Mouse (Mus musculus) embryonic facial prominence, embryonic 14.5 days (tissue): ENCODE measurements around the gene Inpp4b. TPM values are rescaled to one million over a fixed set of nuclear protein-coding genes. Genes with fewer than 3 reads are reported as not detected.
A peak's percentile ranks its signal among the peaks of the same experiment; 100 is the strongest.

ENCODE experiments used
- ATAC-seq: fragments of 200-750 bp; cut with Nextera tagmentation; 2 replicates; pipeline ENCODE4 v1.8.0; 2017; ENCODE audit warnings: low read depth, moderate number of reproducible peaks, moderate TSS enrichment
- DNase-seq: peaks from one replicate; pipeline ENCODE4 v3.0.0-alpha.2; 2015; ENCODE audit warnings: low spot score
- H3K27ac ChIP-seq: fragments of 300-500 bp; sonication (generic); replicated peaks from 2 replicates; pipeline ENCODE4 v1.5.1; 2014; ENCODE audit warnings: low read depth, mild to moderate bottlenecking, low read length, moderate library complexity
- H3K27me3 ChIP-seq: fragments of 300-500 bp; sonication (generic); replicated peaks from 2 replicates; pipeline ENCODE4 v1.6.1; 2014; ENCODE audit warnings: low read length; ENCODE audit not compliant: control insufficient read depth, insufficient read depth
- H3K36me3 ChIP-seq: fragments of 300-500 bp; sonication (generic); 2 replicates; pipeline ENCODE4 v1.6.1; 2014; ENCODE audit warnings: low read length, mixed read lengths; ENCODE audit not compliant: control insufficient read depth, insufficient read depth
- H3K4me1 ChIP-seq: fragments of 300-500 bp; sonication (generic); 2 replicates; pipeline ENCODE4 v1.6.1; 2014; ENCODE audit warnings: antibody characterized with exemption, low read length; ENCODE audit not compliant: control insufficient read depth, insufficient read depth
- H3K4me2 ChIP-seq: fragments of 300-500 bp; sonication (generic); 2 replicates; pipeline ENCODE4 v1.6.1; 2014; ENCODE audit warnings: low read depth, mild to moderate bottlenecking, low read length, moderate library complexity, mixed read lengths
- H3K4me3 ChIP-seq: fragments of 300-500 bp; sonication (generic); 2 replicates; pipeline ENCODE4 v1.5.1; 2014; ENCODE audit warnings: low read depth, mild to moderate bottlenecking, low read length
- H3K9ac ChIP-seq: fragments of 300-500 bp; sonication (generic); 2 replicates; pipeline ENCODE4 v1.6.1; 2014; ENCODE audit warnings: low read depth, mild to moderate bottlenecking, low read length, moderate library complexity, mixed read lengths
- H3K9me3 ChIP-seq: fragments of 300-500 bp; sonication (generic); 2 replicates; pipeline ENCODE4 v1.6.1; 2016; ENCODE audit warnings: low read length; ENCODE audit not compliant: control insufficient read depth
- WGBS: fragments of 180-500 bp; shearing (Covaris S2); extraction: QIAGEN DNeasy Blood & Tissue Kit; methylation state at CpG from one replicate; pipeline ENCODE4 v1.1.7; 2014; 5-methylcytosine and 5-hydroxymethylcytosine counted together
- polyA plus RNA-seq: library from polyadenylated mRNA; unstranded; fragments of >200 nt; fragmentation: Nextera tagmentation; extraction: Ambion mirVana; gene quantifications from 2 replicates; pipeline ENCODE4 v1.2.1, GENCODE M21; 2014

Gene Inpp4b
- polyA plus RNA-seq, 1 experiment from 2014 or later: 14.9 TPM

DNA sequence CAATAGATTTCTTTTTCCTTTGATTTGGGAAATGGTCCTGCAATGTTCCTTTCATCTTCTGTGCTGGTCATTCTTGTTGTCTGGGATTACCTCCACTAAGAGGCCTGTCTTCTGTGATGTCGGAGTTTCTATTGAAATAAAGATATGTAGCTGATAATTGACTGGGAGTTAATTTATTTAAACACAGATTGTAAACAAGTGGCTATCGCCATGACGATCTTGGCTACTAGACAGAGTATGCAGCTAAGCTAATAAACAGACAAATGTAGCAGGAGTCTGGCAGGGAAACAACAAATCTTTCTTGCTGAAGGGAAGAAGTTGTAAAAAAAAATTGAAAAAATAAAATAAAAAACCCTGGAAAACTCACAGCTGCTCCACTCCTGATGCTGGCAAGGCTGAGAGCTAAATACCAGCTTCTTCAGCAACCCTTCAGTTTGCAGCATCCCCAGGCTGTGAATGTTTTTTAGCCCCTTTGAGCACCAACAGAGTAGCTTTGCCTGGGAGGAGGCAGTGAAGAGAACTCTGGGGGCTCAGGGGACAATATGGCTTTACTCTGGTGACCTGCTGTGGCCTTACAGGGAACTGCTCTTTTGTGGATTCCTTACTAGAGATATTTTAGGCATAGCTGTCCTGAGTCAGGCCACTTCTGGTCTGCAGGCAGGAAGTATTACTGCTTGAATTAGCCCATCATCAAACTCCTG is 469.8 kb downstream of the Inpp4b start:
- DNase-seq (peak; percentile 29), ATAC-seq (no peak)
- H3K27me3 ChIP-seq: no peaks in the 10 kb centered on the region
- H3K36me3 ChIP-seq: no peaks in the 10 kb centered on the region
- 25% methylated on average over 3 of the region's 3 CpGs for WGBS
- no peak overlapping the region for H3K9ac ChIP-seq
- 0 out of 2 replicates have a peak, but pooled peaks cover 10% of the 10 kb centered on the region for H3K4me1 ChIP-seq
- H3K4me2 ChIP-seq: no peak overlapping the region
- no peaks in the 10 kb centered on the region for H3K9me3 ChIP-seq
- no peak overlapping the region for H3K27ac ChIP-seq
- no peak overlapping the region for H3K4me3 ChIP-seq

DNA sequence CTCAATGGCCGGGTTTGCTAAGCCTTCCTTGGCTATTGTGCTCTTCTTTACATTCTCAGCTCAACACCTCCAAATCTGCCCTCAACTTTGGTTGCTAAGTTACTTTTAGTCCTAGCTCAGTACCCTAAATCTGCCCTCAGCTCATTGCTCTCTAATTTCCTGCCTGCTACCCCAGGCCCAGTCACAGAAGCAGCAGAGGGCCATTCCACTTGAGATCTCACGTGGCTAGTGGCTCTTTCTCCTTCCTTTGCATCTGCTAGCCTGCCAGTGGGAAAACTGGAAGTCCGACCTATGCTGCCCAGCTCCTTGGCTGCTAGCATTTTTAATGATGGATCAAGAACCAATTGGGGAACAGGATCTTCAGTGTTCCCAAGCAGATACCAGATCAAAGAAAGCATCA is 472.4 kb downstream of the Inpp4b start:
- DNase-seq: no peak
- ATAC-seq: no peak
- WGBS: 42% methylated on average over 3 of the region's 3 CpGs
- H3K27me3 ChIP-seq: no peaks in the 10 kb centered on the region
- H3K9ac ChIP-seq: no peak overlapping the region
- H3K36me3 ChIP-seq: no peaks in the 10 kb centered on the region
- no peak overlapping the region for H3K4me2 ChIP-seq
- H3K4me3 ChIP-seq: no peak overlapping the region
- H3K9me3 ChIP-seq: no peaks in the 10 kb centered on the region
- no peak overlapping the region for H3K27ac ChIP-seq
- 0 out of 2 replicates have a peak, but pooled peaks cover 10% of the 10 kb centered on the region for H3K4me1 ChIP-seq

DNA sequence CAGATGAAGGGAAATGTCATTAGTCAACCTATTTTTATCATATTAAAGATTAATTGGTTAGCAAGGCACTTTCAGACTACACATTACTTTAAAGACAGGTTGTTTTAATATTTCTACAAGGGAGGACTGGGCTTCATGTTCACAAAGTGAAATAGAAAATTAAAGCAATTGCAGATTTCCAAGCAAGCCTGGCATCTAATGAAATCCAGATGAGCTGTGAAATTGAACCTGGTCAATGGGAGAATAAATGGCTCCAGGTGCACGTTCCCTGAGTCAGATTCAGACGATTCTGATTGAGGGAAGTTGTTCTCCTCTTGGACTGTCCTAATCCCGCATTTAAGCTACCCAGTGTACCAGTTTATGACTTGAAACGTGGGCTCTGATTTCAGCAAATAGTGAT is 473.2 kb downstream of the Inpp4b start:
- DNase-seq: peak; percentile 25
- Histone ChIP-seq H3K4me2 (no peak overlapping the region), H3K9me3 (no peaks in the 10 kb centered on the region), H3K36me3 (no peaks in the 10 kb centered on the region), H3K4me3 (no peak overlapping the region), H3K4me1 (0 out of 2 replicates have a peak, but pooled peaks cover 10% of the 10 kb centered on the region), H3K27me3 (no peaks in the 10 kb centered on the region), H3K27ac (no peak overlapping the region), H3K9ac (no peak overlapping the region)
- WGBS: 25% methylated on average over 4 of the region's 4 CpGs
- no peak for ATAC-seq

DNA sequence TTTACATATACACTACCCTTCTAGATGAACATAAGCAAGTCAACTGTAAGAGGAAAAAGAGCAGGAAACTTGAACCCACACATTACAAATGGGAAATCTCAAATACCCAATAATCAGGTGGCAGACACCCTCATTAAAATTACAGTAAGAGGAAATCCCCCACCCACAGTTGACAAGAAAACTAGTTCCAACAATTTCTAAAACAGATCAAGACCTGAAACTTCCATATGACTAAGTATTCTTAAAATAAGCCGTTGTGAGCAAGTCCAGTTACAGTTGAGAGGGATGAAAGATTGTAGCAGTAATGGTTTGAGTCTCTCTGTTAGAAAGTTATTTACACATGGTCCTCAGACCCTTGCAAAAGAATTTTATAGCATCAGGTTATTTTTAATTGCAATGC is 480.8 kb downstream of the Inpp4b start:
- Histone ChIP-seq H3K36me3 (no peaks in the 10 kb centered on the region), H3K4me2 (no peak overlapping the region), H3K27ac (no peak overlapping the region), H3K27me3 (no peaks in the 10 kb centered on the region), H3K9ac (no peak overlapping the region), H3K4me1 (no peaks in the 10 kb centered on the region), H3K9me3 (no peaks in the 10 kb centered on the region), H3K4me3 (no peak overlapping the region)
- WGBS: 78% methylated on average over 1 of the region's 1 CpGs
- DNase-seq (no peak), ATAC-seq (no peak)

DNA sequence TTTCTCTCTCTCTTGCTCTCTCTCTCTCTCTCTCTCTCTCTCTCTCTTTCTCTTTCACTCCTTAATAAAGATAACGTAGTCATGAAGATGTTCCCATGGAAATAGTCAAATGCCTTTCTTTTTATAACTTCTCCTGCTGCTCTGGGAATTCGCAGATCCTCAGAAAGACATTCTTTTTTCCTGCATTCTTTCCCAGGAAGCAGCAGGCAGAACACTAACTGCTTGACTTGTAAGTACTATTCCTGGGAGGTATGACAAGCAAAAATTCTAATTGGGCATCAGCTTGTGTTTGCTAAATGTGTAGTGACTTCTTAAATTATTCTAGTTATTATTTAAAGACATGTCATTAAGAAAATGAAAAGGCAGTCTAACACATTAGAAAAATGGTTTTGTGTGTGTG is 482.6 kb downstream of the Inpp4b start:
- Histone ChIP-seq H3K4me3 (no peak overlapping the region), H3K4me1 (no peaks in the 10 kb centered on the region), H3K27ac (no peak overlapping the region), H3K4me2 (no peak overlapping the region), H3K27me3 (no peaks in the 10 kb centered on the region), H3K9ac (no peak overlapping the region), H3K9me3 (no peaks in the 10 kb centered on the region), H3K36me3 (no peaks in the 10 kb centered on the region)
- no peak for DNase-seq
- 34% methylated on average over 2 of the region's 2 CpGs for WGBS
- no peak for ATAC-seq

DNA sequence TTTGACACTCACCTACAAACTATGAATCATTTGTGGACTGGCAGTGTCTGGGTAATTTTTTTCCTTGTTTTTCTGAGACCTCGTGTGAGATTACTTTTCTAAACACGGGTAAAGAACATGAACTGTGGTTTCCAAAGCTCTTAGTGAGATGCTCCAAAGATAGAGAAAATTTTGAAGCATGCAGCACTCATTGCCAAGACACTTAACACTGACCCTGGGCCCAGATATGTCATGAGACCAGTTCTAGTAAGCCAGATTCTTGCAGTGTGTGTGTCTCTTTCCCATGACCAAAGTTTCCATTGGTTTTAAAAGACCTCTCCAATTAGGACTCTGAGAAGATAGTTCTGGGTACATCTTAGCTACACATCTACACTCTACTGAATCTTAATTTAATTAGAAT is 484.1 kb downstream of the Inpp4b start:
- WGBS: 66% methylated on average over 2 of the region's 2 CpGs
- Histone ChIP-seq H3K4me3 (no peak overlapping the region), H3K27me3 (no peaks in the 10 kb centered on the region), H3K4me1 (no peaks in the 10 kb centered on the region), H3K4me2 (no peak overlapping the region), H3K36me3 (no peaks in the 10 kb centered on the region), H3K27ac (no peak overlapping the region), H3K9me3 (no peaks in the 10 kb centered on the region), H3K9ac (no peak overlapping the region)
- ATAC-seq: no peak
- DNase-seq: no peak

DNA sequence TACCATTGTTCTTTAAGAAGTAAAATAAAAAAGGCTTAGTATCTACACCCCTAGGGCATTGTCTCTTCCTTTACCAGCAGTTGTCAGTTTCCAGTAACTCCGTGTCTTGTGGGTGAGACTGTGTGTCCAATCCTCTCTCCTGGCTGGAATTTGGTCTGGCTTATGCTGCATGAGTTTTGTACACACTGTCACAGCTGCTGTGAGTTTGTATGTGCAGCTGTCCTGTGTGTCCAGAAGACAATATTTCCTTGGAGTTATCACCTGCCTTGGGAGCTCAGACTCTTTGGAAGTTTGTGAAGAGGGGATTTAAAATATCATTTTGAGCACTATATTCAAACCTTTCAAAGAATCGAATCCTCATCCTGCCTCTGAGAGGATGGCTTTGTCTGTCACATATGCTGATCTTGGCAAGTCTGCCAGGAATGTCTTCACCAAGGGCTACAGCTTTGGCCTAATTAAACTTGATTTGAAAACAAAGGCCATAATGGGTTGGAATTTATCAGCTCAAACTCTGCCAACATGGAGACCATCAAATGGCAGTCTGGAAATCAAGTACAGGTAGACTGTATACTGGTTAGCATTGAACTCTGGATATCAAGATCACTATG is 485.1 kb downstream of the Inpp4b start:
- peak; percentile 53 for DNase-seq
- Histone ChIP-seq H3K27ac (no peak overlapping the region), H3K9me3 (no peaks in the 10 kb centered on the region), H3K27me3 (no peaks in the 10 kb centered on the region), H3K9ac (no peak overlapping the region), H3K36me3 (no peaks in the 10 kb centered on the region), H3K4me1 (no peaks in the 10 kb centered on the region), H3K4me3 (no peak overlapping the region), H3K4me2 (no peak overlapping the region)
- WGBS: 69% methylated on average over 2 of the region's 2 CpGs
- ATAC-seq: peak; percentile 55; the same call in 1 of the 2 replicates

DNA sequence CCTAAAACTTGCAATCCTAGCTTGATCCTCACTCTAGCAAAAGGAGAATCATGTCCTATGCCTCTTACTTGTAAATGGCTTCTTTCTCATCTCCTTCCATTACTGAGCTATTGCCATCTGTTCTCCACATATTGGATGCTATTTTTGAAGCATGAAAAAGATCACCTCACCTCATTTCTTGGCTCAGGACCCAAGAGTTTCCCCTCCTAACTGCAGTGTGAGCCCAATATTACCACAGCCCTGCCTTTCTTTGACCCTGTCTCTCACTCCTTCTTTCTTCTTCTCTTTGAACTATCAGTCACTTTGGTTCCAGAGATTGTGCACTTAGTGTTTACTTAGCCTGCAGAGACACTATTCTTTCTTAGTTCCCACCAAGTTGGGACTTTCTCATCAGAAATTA is 489.1 kb downstream of the Inpp4b start:
- Histone ChIP-seq H3K9ac (no peak overlapping the region), H3K27me3 (no peaks in the 10 kb centered on the region), H3K4me2 (no peak overlapping the region), H3K36me3 (no peaks in the 10 kb centered on the region), H3K27ac (no peak overlapping the region), H3K9me3 (no peaks in the 10 kb centered on the region), H3K4me1 (no peaks in the 10 kb centered on the region), H3K4me3 (no peak overlapping the region)
- DNase-seq: no peak
- ATAC-seq: no peak

DNA sequence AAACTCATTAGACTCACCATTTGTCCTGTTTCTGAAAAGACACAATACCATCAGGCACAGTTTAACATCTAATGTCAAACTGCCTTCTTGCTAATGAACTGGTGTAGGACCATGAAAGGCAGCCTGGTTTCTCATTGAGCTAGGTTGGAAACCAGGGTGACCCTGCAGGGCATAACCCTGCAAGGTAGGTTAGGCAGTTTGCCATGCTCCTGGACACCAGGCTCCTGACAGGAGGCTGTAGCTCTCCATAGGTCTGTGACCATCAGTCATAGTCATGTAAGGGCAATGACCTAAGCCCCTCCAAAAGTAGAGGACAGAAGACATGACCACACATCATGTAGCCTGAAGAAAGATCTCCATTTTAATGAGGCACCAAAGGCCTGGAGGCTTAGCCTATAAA is 491.5 kb downstream of the Inpp4b start:
- Histone ChIP-seq H3K4me1 (no peaks in the 10 kb centered on the region), H3K4me2 (no peak overlapping the region), H3K9ac (no peak overlapping the region), H3K27ac (no peak overlapping the region), H3K36me3 (no peaks in the 10 kb centered on the region), H3K9me3 (no peaks in the 10 kb centered on the region), H3K27me3 (no peaks in the 10 kb centered on the region), H3K4me3 (no peak overlapping the region)
- no peak for DNase-seq
- ATAC-seq: no peak
